Mouse (Mus musculus): Measurements from ENCODE around the gene Glce.

DNA sequence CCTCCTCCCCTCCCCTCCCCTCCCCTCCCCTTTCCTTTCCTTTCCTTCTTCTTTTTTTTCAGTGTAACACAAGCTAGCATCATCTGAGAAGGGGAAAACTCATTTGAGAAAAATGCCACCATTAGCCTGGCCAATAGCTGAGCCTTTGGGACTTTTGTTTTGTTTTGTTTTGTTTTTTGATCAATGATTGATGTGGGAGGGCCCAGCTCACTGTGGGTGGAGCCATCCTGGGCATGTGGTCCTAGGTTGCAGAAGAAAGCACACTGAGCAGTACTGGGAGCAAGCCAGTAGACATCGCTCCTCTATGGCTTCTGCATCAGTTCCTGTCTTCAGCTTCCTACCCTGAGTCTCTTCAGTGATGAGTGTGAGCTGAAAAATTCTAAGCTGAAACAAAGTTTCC, 86.6 kb downstream of the Glce start:
- no peak for TF ChIP-seq CTCF (IDR thresholded peaks at IDR 0.05; ENCODE audit: low read depth)
- TF ChIP-seq EP300 (optimal IDR thresholded peaks at IDR 0.05): no peak

All from stomach, postnatal 0 days (tissue).